Mouse (Mus musculus) spleen, adult 2 months (tissue): ENCODE data around the gene Dclk2. TPM values are rescaled to one million over a fixed set of nuclear protein-coding genes. Genes with fewer than 3 reads are reported as not detected.
A peak's percentile ranks its signal among the peaks of the same experiment; 100 is the strongest.

ENCODE experiments used
- DNase-seq, 2 experiments: peaks; one replicate each; pipeline versions ENCODE4 v3.0.0 to v3.0.0-alpha.2; 2012 to 2021; ENCODE audit warnings: low spot score in 2 of 2, low read depth in 1 of 2
- H3K27ac ChIP-seq: fragments of 200-500 bp; 2 replicates; pipeline ENCODE4 v1.5.1; 2012; ENCODE audit warnings: low read length, inconsistent platforms; ENCODE audit not compliant: insufficient read depth
- H3K27me3 ChIP-seq: fragments of 200-500 bp; 2 replicates; pipeline ENCODE4 v1.6.1; 2012; ENCODE audit warnings: mild to moderate bottlenecking, moderate library complexity, low read length, inconsistent platforms; ENCODE audit not compliant: control insufficient read depth, insufficient read depth
- H3K36me3 ChIP-seq: fragments of 200-500 bp; 2 replicates; pipeline ENCODE4 v1.6.1; 2012; ENCODE audit warnings: mild to moderate bottlenecking, low read length, inconsistent platforms; ENCODE audit not compliant: control insufficient read depth, insufficient read depth
- H3K4me1 ChIP-seq: fragments of 200-500 bp; 2 replicates; pipeline ENCODE4 v1.6.1; 2011; ENCODE audit warnings: inconsistent platforms; ENCODE audit not compliant: control insufficient read depth, insufficient read depth, insufficient read length
- H3K4me3 ChIP-seq: fragments of 200-500 bp; 2 replicates; pipeline ENCODE4 v1.5.1; 2011; ENCODE audit warnings: mild to moderate bottlenecking, inconsistent platforms; ENCODE audit not compliant: insufficient read depth, insufficient read length; ENCODE audit errors: extremely low read depth
- CTCF ChIP-seq: fragments of 200-500 bp; IDR thresholded peaks from 2 replicates; pipeline ENCODE4 v1.5.1; 2011; ENCODE audit warnings: mild to moderate bottlenecking, inconsistent platforms; ENCODE audit not compliant: insufficient read depth, insufficient read length, insufficient replicate concordance; ENCODE audit errors: extremely low read depth
- POLR2A ChIP-seq: fragments of 200-500 bp; IDR thresholded peaks from 2 replicates; pipeline ENCODE4 v1.6.1; 2011; ENCODE audit warnings: low read depth, low read length, inconsistent platforms
- WGBS: fragments of 180-500 bp; shearing (Covaris S2); methylation state at CpG from one replicate; pipeline ENCODE4 v1.1.7; 2018; 5-methylcytosine and 5-hydroxymethylcytosine counted together
- polyA plus RNA-seq: library from polyadenylated mRNA; depleted of rRNA; stranded (reverse); fragments of >200 nt; gene quantifications from 2 replicates; pipeline ENCODE4 v1.2.3, GENCODE M21; 2012

The Dclk2 gene
- polyA plus RNA-seq, 1 experiment, result 11.9 TPM

- H3K4me3 ChIP-seq, result no peak overlapping the region
- H3K27me3 ChIP-seq, result no peaks in the 10 kb centered on the region
- no peaks in the 10 kb centered on the region for H3K36me3 ChIP-seq
- H3K27ac ChIP-seq, result no peak overlapping the region
- WGBS, result 83% methylated on average over 14 of the region's 14 CpGs
- TF ChIP-seq CTCF, result no peak
- no peak for TF ChIP-seq POLR2A
- H3K4me1 ChIP-seq, result no peaks in the 10 kb centered on the region
- no peak for DNase-seq
Observed at GRCm38 (mm10) chr3:86807750-86808467, 112.7 kb downstream of the Dclk2 start.

GRCm38 (mm10) chr3:86806834-86807233 lies 113.8 kb downstream of the Dclk2 start:
- TF ChIP-seq CTCF, result no peak
- TF ChIP-seq POLR2A, result no peak
- no peak overlapping the region for H3K4me3 ChIP-seq
- H3K4me1 ChIP-seq, result no peaks in the 10 kb centered on the region
- no peak for DNase-seq
- H3K27ac ChIP-seq, result no peak overlapping the region
- no peaks in the 10 kb centered on the region for H3K36me3 ChIP-seq
- 93% methylated on average over 9 of the region's 9 CpGs for WGBS
- H3K27me3 ChIP-seq, result no peaks in the 10 kb centered on the region

GRCm38 (mm10) chr3:86804265-86804664 lies 116.4 kb downstream of the Dclk2 start:
- no peak overlapping the region for H3K4me3 ChIP-seq
- DNase-seq, result no peak
- no peak for TF ChIP-seq CTCF
- no peak for TF ChIP-seq POLR2A
- H3K27me3 ChIP-seq, result no peaks in the 10 kb centered on the region
- H3K27ac ChIP-seq, result no peak overlapping the region
- H3K36me3 ChIP-seq, result no peaks in the 10 kb centered on the region
- H3K4me1 ChIP-seq, result no peaks in the 10 kb centered on the region
- 97% methylated on average over 9 of the region's 9 CpGs for WGBS

- no peaks in the 10 kb centered on the region for H3K27me3 ChIP-seq
- no peaks in the 10 kb centered on the region for H3K4me1 ChIP-seq
- no peaks in the 10 kb centered on the region for H3K36me3 ChIP-seq
- TF ChIP-seq POLR2A (no peak), CTCF (no peak)
- 86% methylated on average over 8 of the region's 8 CpGs for WGBS
- H3K27ac ChIP-seq, result no peak overlapping the region
- no peak for DNase-seq
- H3K4me3 ChIP-seq, result no peak overlapping the region
Observed at GRCm38 (mm10) chr3:86802825-86803224, 117.8 kb downstream of the Dclk2 start.

- DNase-seq, result no peak
- Histone ChIP-seq H3K4me1 (no peaks in the 10 kb centered on the region), H3K27ac (no peak overlapping the region), H3K27me3 (no peaks in the 10 kb centered on the region), H3K4me3 (no peak overlapping the region), H3K36me3 (no peaks in the 10 kb centered on the region)
- TF ChIP-seq POLR2A (no peak), CTCF (no peak)
- WGBS, result 80% methylated on average over 8 of the region's 8 CpGs
Observed at GRCm38 (mm10) chr3:86800841-86801240, 119.8 kb downstream of the Dclk2 start.

- WGBS, result 88% methylated on average over 9 of the region's 9 CpGs
- no peak for DNase-seq
- TF ChIP-seq POLR2A, result no peak
- no peak for TF ChIP-seq CTCF
- H3K27me3 ChIP-seq, result no peaks in the 10 kb centered on the region
- H3K4me1 ChIP-seq, result no peaks in the 10 kb centered on the region
- no peak overlapping the region; the same call in 1 of the 2 replicates for H3K4me3 ChIP-seq
- peak overlapping the region; percentile 39; the same call in 1 of the 2 replicates for H3K27ac ChIP-seq
- no peaks in the 10 kb centered on the region for H3K36me3 ChIP-seq
Observed at GRCm38 (mm10) chr3:86799041-86799440, 121.6 kb downstream of the Dclk2 start.

GRCm38 (mm10) chr3:86797871-86798460 lies 122.7 kb downstream of the Dclk2 start:
- DNase-seq, result no peak
- Histone ChIP-seq H3K4me1 (no peaks in the 10 kb centered on the region), H3K27ac (no peak overlapping the region), H3K4me3 (no peak overlapping the region), H3K36me3 (no peaks in the 10 kb centered on the region), H3K27me3 (no peaks in the 10 kb centered on the region)
- TF ChIP-seq POLR2A, result no peak
- WGBS, result 92% methylated on average over 13 of the region's 13 CpGs
